Mouse (Mus musculus): ENCODE data around the gene Slc25a3.

Slc25a3 gene

GRCm38 (mm10) chr10:91094251-91095104 lies 29.4 kb downstream of the Slc25a3 start:
- DNase-seq (ENCODE audit: low spot score in 2 of 2): no peak

- no peak for DNase-seq (ENCODE audit: low spot score in 2 of 2)
Observed at GRCm38 (mm10) chr10:91092812-91093211, 31.0 kb downstream of the Slc25a3 start.

- DNase-seq (ENCODE audit: low spot score in 2 of 2): no peak
Observed at GRCm38 (mm10) chr10:91083393-91083927, 40.4 kb downstream of the Slc25a3 start.

- DNase-seq (ENCODE audit: low spot score in 2 of 2): peak; percentile 99 to 100
Observed at GRCm38 (mm10) chr10:91082550-91083392, 41.1 kb downstream of the Slc25a3 start, which contains the start of the genes Apaf1 and Ikbip. TSS of gene Apaf1 (minus strand) at chr10:91082770. TSS of gene Ikbip (plus strand) at chr10:91082940.

- DNase-seq (ENCODE audit: low spot score in 2 of 2): no peak
Observed at GRCm38 (mm10) chr10:91081959-91082507, 41.8 kb downstream of the Slc25a3 start.

- no peak for DNase-seq (ENCODE audit: low spot score in 2 of 2)
Observed at GRCm38 (mm10) chr10:91080540-91080939, 43.3 kb downstream of the Slc25a3 start.

GRCm38 (mm10) chr10:91076667-91077066 lies 47.2 kb downstream of the Slc25a3 start:
- DNase-seq (ENCODE audit: low spot score in 2 of 2): no peak

GRCm38 (mm10) chr10:91073345-91073744 lies 50.5 kb downstream of the Slc25a3 start:
- DNase-seq (ENCODE audit: low spot score in 2 of 2): no peak

GRCm38 (mm10) chr10:91071768-91072167 lies 52.1 kb downstream of the Slc25a3 start:
- no peak for DNase-seq (ENCODE audit: low spot score in 2 of 2)
